Comparison of ENCODE assay signal across 16 mouse cellular contexts in the genomic region with DNA sequence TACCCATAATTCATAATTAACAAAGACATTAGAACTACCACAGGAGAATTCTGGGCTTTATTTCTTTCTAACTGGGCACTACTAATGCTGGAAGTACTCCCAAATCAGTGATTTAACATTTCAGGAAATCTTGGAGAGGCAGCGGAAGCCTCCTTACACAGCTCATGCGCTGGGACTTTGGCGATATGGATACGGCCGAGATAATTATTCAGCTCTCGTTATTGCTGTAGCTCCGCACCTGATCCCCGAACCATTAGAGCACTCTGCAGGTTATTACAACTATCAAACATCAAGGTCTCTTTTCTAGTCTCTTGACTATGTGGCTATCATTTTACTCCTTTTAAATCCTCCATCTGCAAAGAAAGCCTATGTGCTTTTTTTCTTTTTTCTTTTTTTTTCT.
DNase-seq lines count a peak whose midpoint lies in the region; ATAC-seq lines count a peak whose summit lies in the region.
"Had no signal": no experiment of that assay in that cellular context is flagged by ENCODE, and none has a peak within 500 bp of the region (broad histone marks: within the 10 kb centered on the region; RNA-seq: fewer than 3 reads in every experiment).

No protein-coding gene starts in this region.

- H3K27ac ChIP-seq in forebrain, embryonic 11.5 days (ENCODE audit: low read depth, low read length) = no peak overlapping the region
- no peak overlapping the region for H3K27ac ChIP-seq in forebrain, embryonic 10.5 days
- peak overlapping the region; percentile 31 for H3K27ac ChIP-seq in forebrain, embryonic 13.5 days
- H3K27ac ChIP-seq in hindbrain, embryonic 16.5 days (ENCODE audit: low read depth, low read length) = no peak overlapping the region
- H3K27ac ChIP-seq in neural tube, embryonic 13.5 days (replicated peaks) = peak overlapping the region; percentile 77
- H3K27ac ChIP-seq: heart, embryonic 13.5 days; limb, embryonic 13.5 days had no signal

- H3K4me2 ChIP-seq in forebrain, embryonic 11.5 days (ENCODE audit: low read depth, low read length, severe bottlenecking) = no peak overlapping the region
- peak overlapping the region; percentile 16; the same call in 1 of the 2 replicates for H3K4me2 ChIP-seq in forebrain, embryonic 13.5 days
- peak overlapping the region; percentile 38 for H3K4me2 ChIP-seq in hindbrain, embryonic 16.5 days (ENCODE audit: low read length)
- H3K4me2 ChIP-seq in neural tube, embryonic 13.5 days = peak overlapping the region; percentile 40
- H3K4me2 ChIP-seq: heart, embryonic 13.5 days; limb, embryonic 13.5 days had no signal

- H3K9me3 ChIP-seq in forebrain, embryonic 11.5 days (ENCODE audit: control insufficient read depth, low read length) = no peaks in the 10 kb centered on the region
- H3K9me3 ChIP-seq in forebrain, embryonic 10.5 days = no peaks in the 10 kb centered on the region
- no peaks in the 10 kb centered on the region for H3K9me3 ChIP-seq in forebrain, embryonic 13.5 days (replicated peaks)
- no peaks in the 10 kb centered on the region for H3K9me3 ChIP-seq in hindbrain, embryonic 16.5 days (ENCODE audit: control insufficient read depth, low read length)
- H3K9me3 ChIP-seq in neural tube, embryonic 13.5 days = no peaks in the 10 kb centered on the region
- H3K9me3 ChIP-seq: heart, embryonic 13.5 days; limb, embryonic 13.5 days had no signal

- H3K27me3 ChIP-seq in forebrain, embryonic 11.5 days (ENCODE audit: control insufficient read depth, insufficient read depth, low read length) = no peaks in the 10 kb centered on the region
- no peaks in the 10 kb centered on the region for H3K27me3 ChIP-seq in forebrain, embryonic 10.5 days (ENCODE audit: poor library complexity, severe bottlenecking)
- no peaks in the 10 kb centered on the region for H3K27me3 ChIP-seq in forebrain, embryonic 13.5 days
- H3K27me3 ChIP-seq in hindbrain, embryonic 16.5 days (replicated peaks; ENCODE audit: control insufficient read depth, insufficient read depth, low read length) = no peaks in the 10 kb centered on the region
- H3K27me3 ChIP-seq in neural tube, embryonic 13.5 days = no peaks in the 10 kb centered on the region
- H3K27me3 ChIP-seq: heart, embryonic 13.5 days; limb, embryonic 13.5 days had no signal

- no peak for DNase-seq in forebrain, embryonic 11.5 days (ENCODE audit: low spot score)
- no peak for DNase-seq in forebrain, embryonic 10.5 days (ENCODE audit: extremely low spot score, low spot score)
- DNase-seq in heart, adult 11 months = no peak
- DNase-seq in gastrocnemius, postnatal 4 days (ENCODE audit: low spot score in 2 of 2) = no peak
- DNase-seq: adrenal gland, postnatal 14 days; cerebellum, adult 8-10 months; gastrocnemius, postnatal 14 days; kidney, adult 9 months; lung, postnatal 36 days; right cerebral cortex, postnatal 14 days had no signal

- H3K36me3 ChIP-seq in forebrain, embryonic 11.5 days (ENCODE audit: control insufficient read depth, insufficient read depth, low read length) = no peaks in the 10 kb centered on the region
- H3K36me3 ChIP-seq in forebrain, embryonic 10.5 days (replicated peaks) = no peaks in the 10 kb centered on the region
- H3K36me3 ChIP-seq in forebrain, embryonic 13.5 days (ENCODE audit: poor library complexity, severe bottlenecking) = no peaks in the 10 kb centered on the region
- no peaks in the 10 kb centered on the region for H3K36me3 ChIP-seq in hindbrain, embryonic 16.5 days (ENCODE audit: control insufficient read depth, insufficient read depth, low read length)
- no peaks in the 10 kb centered on the region for H3K36me3 ChIP-seq in neural tube, embryonic 13.5 days
- H3K36me3 ChIP-seq: heart, embryonic 13.5 days; limb, embryonic 13.5 days had no signal

- WGBS in forebrain, embryonic 11.5 days = 74% methylated on average over 8 of the region's 8 CpGs
- WGBS in forebrain, embryonic 10.5 days = 86% methylated on average over 8 of the region's 8 CpGs
- WGBS in forebrain, embryonic 13.5 days = 52% methylated on average over 8 of the region's 8 CpGs
- WGBS in hindbrain, embryonic 16.5 days = 45% methylated on average over 8 of the region's 8 CpGs
- 47% methylated on average over 8 of the region's 8 CpGs for WGBS in neural tube, embryonic 13.5 days

- H3K9ac ChIP-seq in forebrain, embryonic 11.5 days (ENCODE audit: low read length) = no peak overlapping the region
- no peak overlapping the region for H3K9ac ChIP-seq in forebrain, embryonic 13.5 days
- no peak overlapping the region for H3K9ac ChIP-seq in hindbrain, embryonic 16.5 days (ENCODE audit: low read depth, low read length)
- H3K9ac ChIP-seq in neural tube, embryonic 13.5 days = no peak overlapping the region
- H3K9ac ChIP-seq: heart, embryonic 13.5 days; limb, embryonic 13.5 days had no signal

- H3K4me1 ChIP-seq in forebrain, embryonic 11.5 days (replicated peaks; ENCODE audit: control insufficient read depth, insufficient read depth, low read length) = no peaks in the 10 kb centered on the region
- H3K4me1 ChIP-seq in forebrain, embryonic 10.5 days = no peaks in the 10 kb centered on the region; the same call in 1 of the 2 replicates
- no peaks in the 10 kb centered on the region for H3K4me1 ChIP-seq in forebrain, embryonic 13.5 days
- no peaks in the 10 kb centered on the region for H3K4me1 ChIP-seq in hindbrain, embryonic 16.5 days (ENCODE audit: control insufficient read depth, insufficient read depth, low read depth, low read length)
- H3K4me1 ChIP-seq in neural tube, embryonic 13.5 days (replicated peaks) = peaks cover 8% of the 10 kb centered on the region
- H3K4me1 ChIP-seq: heart, embryonic 13.5 days; limb, embryonic 13.5 days had no signal

- H3K4me3 ChIP-seq in forebrain, embryonic 11.5 days (ENCODE audit: low read depth, low read length) = no peak overlapping the region
- H3K4me3 ChIP-seq in forebrain, embryonic 10.5 days = no peak overlapping the region
- H3K4me3 ChIP-seq in forebrain, embryonic 13.5 days = no peak overlapping the region
- peak overlapping the region; percentile 17; the same call in 1 of the 2 replicates for H3K4me3 ChIP-seq in hindbrain, embryonic 16.5 days (ENCODE audit: low read length)
- H3K4me3 ChIP-seq in neural tube, embryonic 13.5 days = peak overlapping the region; percentile 1; the same call in 1 of the 2 replicates
- H3K4me3 ChIP-seq: heart, embryonic 13.5 days; limb, embryonic 13.5 days had no signal

- peak; percentile 63 for ATAC-seq in forebrain, embryonic 11.5 days (replicated peaks; ENCODE audit: low FRiP score)
- peak; percentile 48; the same call in 1 of the 2 replicates for ATAC-seq in forebrain, embryonic 13.5 days
- peak; percentile 85 for ATAC-seq in hindbrain, embryonic 16.5 days
- peak; percentile 94 for ATAC-seq in neural tube, embryonic 13.5 days (ENCODE audit: low read depth)
- no peak for ATAC-seq in erythroblast, adult 5-6 weeks (replicated peaks; ENCODE audit: low FRiP score, poor library complexity, severe bottlenecking)

Comparison
In these comparisons a context has a peak if more than half of its experiments do, and no peak if none do; other contexts are left out.
1. H3K27ac ChIP-seq: peak in forebrain, embryonic 13.5 days (single experiment) and neural tube, embryonic 13.5 days (single experiment); none in forebrain, embryonic 11.5 days (single experiment), forebrain, embryonic 10.5 days (single experiment) and hindbrain, embryonic 16.5 days (single experiment).
2. H3K4me3 ChIP-seq: peak in hindbrain, embryonic 16.5 days (single experiment) and neural tube, embryonic 13.5 days (single experiment); none in forebrain, embryonic 11.5 days (single experiment), forebrain, embryonic 10.5 days (single experiment) and forebrain, embryonic 13.5 days (single experiment).